Mouse (Mus musculus): ENCODE measurements at regions not wholly inside any gene's neighbourhood (a gene's known extent, or its start where the extent isn't known, plus 50 kb on each side); places are given as distances from the start of the nearest gene placed in this dataset.

DNA sequence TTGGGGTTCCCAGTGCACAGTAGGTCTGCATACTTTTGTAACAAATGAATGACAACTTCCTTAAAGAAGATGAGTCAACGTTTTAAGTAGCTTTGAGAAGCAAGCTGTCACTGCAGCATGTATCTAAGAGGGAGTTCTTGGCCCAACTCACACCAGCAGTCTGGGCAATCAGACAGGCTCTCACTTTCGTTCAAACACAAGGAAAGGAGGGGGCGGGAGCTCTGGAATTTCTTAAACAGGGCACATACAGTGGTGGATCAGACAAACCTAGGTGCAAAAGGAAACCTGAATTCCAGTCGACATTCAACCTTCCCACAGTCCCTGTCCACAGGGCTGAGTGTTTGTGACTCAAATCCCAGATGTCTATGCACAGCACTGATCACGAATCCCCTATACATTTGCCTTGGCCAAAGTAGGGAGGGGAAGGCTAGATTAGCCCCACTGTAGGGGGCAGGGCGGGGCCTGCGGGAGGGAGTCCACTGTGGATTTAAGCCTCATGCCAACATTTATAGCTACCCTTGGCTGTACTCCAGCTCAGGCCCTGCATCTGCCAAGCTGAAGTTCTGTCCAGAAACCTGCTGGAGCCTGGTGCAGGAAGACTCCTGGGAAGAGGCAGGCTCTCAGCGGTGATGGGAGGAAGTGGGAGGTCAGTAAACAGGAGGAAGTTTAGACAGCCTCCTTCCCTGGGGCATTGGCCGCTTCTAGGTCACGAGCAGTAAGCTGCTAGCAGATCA, 81.5 kb upstream of the Cdyl2 start:
- no peaks in the 10 kb centered on the region for H3K9me3 ChIP-seq (ENCODE audit: control insufficient read depth, insufficient read depth, low read depth, low read length)
- no peaks in the 10 kb centered on the region for H3K36me3 ChIP-seq (ENCODE audit: control insufficient read depth, insufficient read depth, low read length, poor library complexity, severe bottlenecking)
- H3K4me1 ChIP-seq (ENCODE audit: control insufficient read depth in 2 of 2, insufficient read depth in 2 of 2, low read length in 2 of 2, poor library complexity in 1 of 2) = peaks cover 0 to 7% of the 10 kb centered on the region in 2 experiments; a peak in 1 of 4 replicates
- no peak for DNase-seq (ENCODE audit: low read depth, low spot score)
- in situ Hi-C loops (cut with MboI; ENCODE audit: low sequenced_read_pairs in 2 of 2, unreplicated experiment in 2 of 2) = no loop called here
- H3K9ac ChIP-seq (ENCODE audit: insufficient read depth, low read depth, low read length, poor library complexity, severe bottlenecking) = no peak overlapping the region
- TF ChIP-seq CHD2 (IDR thresholded peaks at IDR 0.05; ENCODE audit: low read depth, low read length) = no peak
- TF ChIP-seq HCFC1 (IDR thresholded peaks at IDR 0.05; ENCODE audit: borderline replicate concordance, insufficient read depth, low read length) = no peak
- no peak for TF ChIP-seq ZC3H11A (IDR thresholded peaks at IDR 0.05; ENCODE audit: borderline replicate concordance, low read depth, low read length)
- TF ChIP-seq ZNF384 (IDR thresholded peaks at IDR 0.05; ENCODE audit: low read depth, low read length) = no peak
- no peak for TF ChIP-seq MAFK (IDR thresholded peaks at IDR 0.05; ENCODE audit: insufficient read depth, low read depth, low read length)
- H3K27ac ChIP-seq (ENCODE audit: insufficient read depth, low read depth, low read length, poor library complexity, severe bottlenecking) = peak overlapping the region; percentile 18; the same call in 1 of the 2 replicates
- H3K4me3 ChIP-seq (ENCODE audit: insufficient read depth in 1 of 2, low read depth in 1 of 2, low read length in 2 of 2, poor library complexity in 1 of 2, severe bottlenecking in 1 of 2) = peak overlapping the region in 1 of 2 experiments; percentile 3; a peak in 1 of 4 replicates

GRCm38 (mm10) chr8:116801313-116801712, 68.5 kb upstream of the Cdyl2 start:
- no peak for TF ChIP-seq CHD2 (IDR thresholded peaks at IDR 0.05; ENCODE audit: low read depth, low read length)
- TF ChIP-seq MAFK (IDR thresholded peaks at IDR 0.05; ENCODE audit: insufficient read depth, low read depth, low read length) = no peak
- TF ChIP-seq HCFC1 (IDR thresholded peaks at IDR 0.05; ENCODE audit: borderline replicate concordance, insufficient read depth, low read length) = no peak
- no peak for TF ChIP-seq ZC3H11A (IDR thresholded peaks at IDR 0.05; ENCODE audit: borderline replicate concordance, low read depth, low read length)
- no peak for TF ChIP-seq ZNF384 (IDR thresholded peaks at IDR 0.05; ENCODE audit: low read depth, low read length)
- peaks cover 0 to 2% of the 10 kb centered on the region in 2 experiments; a peak in 1 of 4 replicates for H3K4me1 ChIP-seq (ENCODE audit: control insufficient read depth in 2 of 2, insufficient read depth in 2 of 2, low read length in 2 of 2, poor library complexity in 1 of 2)
- in situ Hi-C loops (cut with MboI; ENCODE audit: low sequenced_read_pairs in 2 of 2, unreplicated experiment in 2 of 2) = no loop called here

DNA sequence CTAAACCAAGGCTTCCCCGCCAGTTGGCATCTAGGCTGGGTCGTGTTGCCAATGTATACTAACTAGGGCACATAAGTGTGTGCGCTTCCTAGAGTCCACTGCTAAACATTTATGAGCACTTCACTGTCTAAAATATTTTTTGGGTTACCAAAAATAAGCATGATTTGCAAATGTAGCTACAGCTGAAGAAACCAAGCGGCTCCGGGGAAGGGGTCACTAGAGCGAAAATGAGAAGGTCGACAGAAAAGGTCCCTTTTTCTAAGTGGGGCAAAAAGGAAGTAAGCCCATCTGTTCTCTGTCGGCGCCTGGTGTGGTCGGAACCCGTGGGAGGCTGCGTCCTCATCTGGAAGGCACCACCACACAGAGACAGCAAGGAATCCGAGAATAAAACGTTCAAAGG, 67.8 kb upstream of the Cdyl2 start:
- no peak for TF ChIP-seq MAFK (IDR thresholded peaks at IDR 0.05; ENCODE audit: insufficient read depth, low read depth, low read length)
- TF ChIP-seq ZC3H11A (IDR thresholded peaks at IDR 0.05; ENCODE audit: borderline replicate concordance, low read depth, low read length) = no peak
- no peak for TF ChIP-seq CHD2 (IDR thresholded peaks at IDR 0.05; ENCODE audit: low read depth, low read length)
- TF ChIP-seq ZNF384 (IDR thresholded peaks at IDR 0.05; ENCODE audit: low read depth, low read length) = no peak
- no peak for TF ChIP-seq HCFC1 (IDR thresholded peaks at IDR 0.05; ENCODE audit: borderline replicate concordance, insufficient read depth, low read length)
- H3K27ac ChIP-seq (ENCODE audit: insufficient read depth, low read depth, low read length, poor library complexity, severe bottlenecking) = no peak overlapping the region
- no peak for DNase-seq (ENCODE audit: low read depth, low spot score)
- in situ Hi-C loops (cut with MboI; ENCODE audit: low sequenced_read_pairs in 2 of 2, unreplicated experiment in 2 of 2) = no loop called here
- peaks cover 0 to 2% of the 10 kb centered on the region in 2 experiments; a peak in 1 of 4 replicates for H3K4me1 ChIP-seq (ENCODE audit: control insufficient read depth in 2 of 2, insufficient read depth in 2 of 2, low read length in 2 of 2, poor library complexity in 1 of 2)
- 0 out of 4 replicates have a peak overlapping the region, but pooled peaks of 1 of the 2 experiments have one; percentile 14 for H3K4me3 ChIP-seq (ENCODE audit: insufficient read depth in 1 of 2, low read depth in 1 of 2, low read length in 2 of 2, poor library complexity in 1 of 2, severe bottlenecking in 1 of 2)
- H3K36me3 ChIP-seq (ENCODE audit: control insufficient read depth, insufficient read depth, low read length, poor library complexity, severe bottlenecking) = no peaks in the 10 kb centered on the region
- no peak overlapping the region for H3K9ac ChIP-seq (ENCODE audit: insufficient read depth, low read depth, low read length, poor library complexity, severe bottlenecking)
- H3K9me3 ChIP-seq (ENCODE audit: control insufficient read depth, insufficient read depth, low read depth, low read length) = no peaks in the 10 kb centered on the region

More at GRCm38 (mm10) chr8:116801313-116801712, 68.5 kb upstream of the Cdyl2 start:
- Histone ChIP-seq H3K27ac (ENCODE audit: insufficient read depth, low read depth, low read length, poor library complexity, severe bottlenecking) (no peak overlapping the region), H3K9me3 (ENCODE audit: control insufficient read depth, insufficient read depth, low read depth, low read length) (no peaks in the 10 kb centered on the region), H3K36me3 (ENCODE audit: control insufficient read depth, insufficient read depth, low read length, poor library complexity, severe bottlenecking) (no peaks in the 10 kb centered on the region), H3K4me3 (ENCODE audit: insufficient read depth in 1 of 2, low read depth in 1 of 2, low read length in 2 of 2, poor library complexity in 1 of 2, severe bottlenecking in 1 of 2) (peak overlapping the region; percentile 14 to 43; a peak in 2 of 4 replicates), H3K9ac (ENCODE audit: insufficient read depth, low read depth, low read length, poor library complexity, severe bottlenecking) (no peak overlapping the region)
- DNase-seq (ENCODE audit: low read depth, low spot score) = no peak

DNA sequence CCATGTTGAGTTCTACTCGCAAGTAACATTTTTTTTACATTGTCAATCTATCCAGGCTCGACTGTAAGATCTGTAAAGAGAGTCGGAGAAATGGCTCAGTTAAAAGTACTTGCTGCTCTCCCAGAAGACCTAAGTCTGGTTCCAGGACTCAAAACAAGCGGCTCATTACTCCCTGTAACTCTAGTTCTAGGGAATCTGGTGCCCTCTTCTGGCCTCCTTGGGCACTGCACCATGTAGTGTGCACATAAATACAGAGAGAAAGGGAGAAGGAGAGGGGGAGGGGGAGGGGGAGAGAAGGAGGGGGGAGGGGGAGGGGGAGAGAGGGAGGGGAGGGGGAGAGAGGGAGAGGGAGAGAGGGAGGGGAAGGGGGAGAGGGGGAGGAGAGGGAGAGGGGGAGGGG, 66.2 kb upstream of the Cdyl2 start:
- no peak for TF ChIP-seq ZNF384 (IDR thresholded peaks at IDR 0.05; ENCODE audit: low read depth, low read length)
- in situ Hi-C loops (cut with MboI; ENCODE audit: low sequenced_read_pairs in 2 of 2, unreplicated experiment in 2 of 2) = no loop called here
- Histone ChIP-seq H3K27ac (ENCODE audit: insufficient read depth, low read depth, low read length, poor library complexity, severe bottlenecking) (no peak overlapping the region), H3K9me3 (ENCODE audit: control insufficient read depth, insufficient read depth, low read depth, low read length) (no peaks in the 10 kb centered on the region), H3K36me3 (ENCODE audit: control insufficient read depth, insufficient read depth, low read length, poor library complexity, severe bottlenecking) (no peaks in the 10 kb centered on the region), H3K9ac (ENCODE audit: insufficient read depth, low read depth, low read length, poor library complexity, severe bottlenecking) (no peak overlapping the region), H3K4me3 (ENCODE audit: insufficient read depth in 1 of 2, low read depth in 1 of 2, low read length in 2 of 2, poor library complexity in 1 of 2, severe bottlenecking in 1 of 2) (no peak overlapping the region), H3K4me1 (ENCODE audit: control insufficient read depth in 2 of 2, insufficient read depth in 2 of 2, low read length in 2 of 2, poor library complexity in 1 of 2) (peaks cover 0 to 2% of the 10 kb centered on the region in 2 experiments; a peak in 1 of 4 replicates)
- peak; percentile 77 for DNase-seq (ENCODE audit: low read depth, low spot score)

Data from ES-E14 (cell line).